Mouse (Mus musculus): ENCODE results near the gene Myrip. TPM values are rescaled to one million over a fixed set of nuclear protein-coding genes. Genes with fewer than 3 reads are reported as not detected.
"Not testable (repeated sequence)": the region's sequence is repeated elsewhere in the genome, so short reads cannot be mapped to it uniquely, and the experiment has no call there.

The Myrip gene
- total RNA-seq, 2 experiments from 2014 or later, result 0.35 TPM; not detected in 1

- not testable (repeated sequence) for ATAC-seq (replicated peaks; ENCODE audit: poor library complexity)
Measured at GRCm38 (mm10) chr9:120331048-120331447, 29.7 kb downstream of the Myrip start.

- no peak for ATAC-seq (replicated peaks; ENCODE audit: poor library complexity)
Measured at GRCm38 (mm10) chr9:120338172-120338571, 36.9 kb downstream of the Myrip start.

GRCm38 (mm10) chr9:120339975-120340695 is 38.8 kb downstream of the Myrip start:
- ATAC-seq (replicated peaks; ENCODE audit: poor library complexity), result peak; percentile 97

GRCm38 (mm10) chr9:120343123-120343790 is 41.9 kb downstream of the Myrip start:
- ATAC-seq (replicated peaks; ENCODE audit: poor library complexity), result no peak

GRCm38 (mm10) chr9:120345651-120346151 is 44.4 kb downstream of the Myrip start:
- no peak for ATAC-seq (replicated peaks; ENCODE audit: poor library complexity)

GRCm38 (mm10) chr9:120349145-120349544 is 47.8 kb downstream of the Myrip start:
- ATAC-seq (replicated peaks; ENCODE audit: poor library complexity), result no peak

GRCm38 (mm10) chr9:120350346-120350745 is 49.0 kb downstream of the Myrip start:
- no peak for ATAC-seq (replicated peaks; ENCODE audit: poor library complexity)

GRCm38 (mm10) chr9:120351061-120351460 is 49.7 kb downstream of the Myrip start:
- ATAC-seq (replicated peaks; ENCODE audit: poor library complexity), result no peak

- no peak for ATAC-seq (replicated peaks; ENCODE audit: poor library complexity)
Measured at GRCm38 (mm10) chr9:120351474-120351873, 50.2 kb downstream of the Myrip start.

- ATAC-seq (replicated peaks; ENCODE audit: poor library complexity), result no peak
Measured at GRCm38 (mm10) chr9:120353036-120353435, 51.7 kb downstream of the Myrip start.

GRCm38 (mm10) chr9:120353967-120354366 is 52.7 kb downstream of the Myrip start:
- ATAC-seq (replicated peaks; ENCODE audit: poor library complexity), result no peak

GRCm38 (mm10) chr9:120354550-120355345 is 53.4 kb downstream of the Myrip start:
- no peak for ATAC-seq (replicated peaks; ENCODE audit: poor library complexity)

GRCm38 (mm10) chr9:120356490-120356889 is 55.2 kb downstream of the Myrip start:
- ATAC-seq (replicated peaks; ENCODE audit: poor library complexity), result peak; percentile 42; the same call in 1 of the 2 replicates

GRCm38 (mm10) chr9:120358060-120358459 is 56.7 kb downstream of the Myrip start:
- ATAC-seq (replicated peaks; ENCODE audit: poor library complexity), result no peak

GRCm38 (mm10) chr9:120360397-120361177 is 59.3 kb downstream of the Myrip start:
- ATAC-seq (replicated peaks; ENCODE audit: poor library complexity), result peak; percentile 30

- ATAC-seq (replicated peaks; ENCODE audit: poor library complexity), result no peak
Measured at GRCm38 (mm10) chr9:120361656-120362055, 60.3 kb downstream of the Myrip start.

- no peak for ATAC-seq (replicated peaks; ENCODE audit: poor library complexity)
Measured at GRCm38 (mm10) chr9:120362684-120363083, 61.4 kb downstream of the Myrip start.

- no peak for ATAC-seq (replicated peaks; ENCODE audit: poor library complexity)
Measured at GRCm38 (mm10) chr9:120364653-120365283, 63.5 kb downstream of the Myrip start.

- ATAC-seq (replicated peaks; ENCODE audit: poor library complexity), result no peak
Measured at GRCm38 (mm10) chr9:120367526-120367925, 66.2 kb downstream of the Myrip start.

- no peak for ATAC-seq (replicated peaks; ENCODE audit: poor library complexity)
Measured at GRCm38 (mm10) chr9:120371633-120372032, 70.3 kb downstream of the Myrip start.

All from megakaryocyte progenitor cell, adult 5-6 weeks (primary cell).